Mouse (Mus musculus) limb, embryonic 14.5 days (tissue): ENCODE data around the gene Gm10053. TPM values are rescaled to one million over a fixed set of nuclear protein-coding genes. Genes with fewer than 3 reads are reported as not detected.

ENCODE experiments used
- ATAC-seq: fragments of 200-750 bp; cut with Nextera tagmentation; 2 replicates; pipeline ENCODE4 v1.8.0; 2017; ENCODE audit warnings: low read depth, moderate number of reproducible peaks, moderate TSS enrichment; ENCODE audit not compliant: low FRiP score
- DNase-seq: peaks from one replicate; pipeline ENCODE4 v3.0.0-alpha.2; 2015; ENCODE audit warnings: low spot score
- H3K27ac ChIP-seq: fragments of 300-500 bp; sonication (generic); replicated peaks from 2 replicates; pipeline ENCODE4 v1.5.1; 2014; ENCODE audit warnings: low read depth, mild to moderate bottlenecking, low read length, moderate library complexity, mixed read lengths
- H3K27me3 ChIP-seq: fragments of 300-500 bp; sonication (generic); 2 replicates; pipeline ENCODE4 v1.6.1; 2014; ENCODE audit warnings: low read length, mixed read lengths; ENCODE audit not compliant: control insufficient read depth, insufficient read depth
- H3K36me3 ChIP-seq: fragments of 300-500 bp; sonication (generic); 2 replicates; pipeline ENCODE4 v1.6.1; 2014; ENCODE audit warnings: mild to moderate bottlenecking, low read length, moderate library complexity, mixed read lengths; ENCODE audit not compliant: control insufficient read depth, insufficient read depth
- H3K4me1 ChIP-seq: fragments of 300-500 bp; sonication (generic); 2 replicates; pipeline ENCODE4 v1.6.1; 2014; ENCODE audit warnings: antibody characterized with exemption, low read length, mixed read lengths; ENCODE audit not compliant: control insufficient read depth, insufficient read depth
- H3K4me2 ChIP-seq: fragments of 300-500 bp; sonication (generic); replicated peaks from 2 replicates; pipeline ENCODE4 v1.6.1; 2014; ENCODE audit warnings: low read depth, mild to moderate bottlenecking, low read length, moderate library complexity; ENCODE audit not compliant: severe bottlenecking
- H3K4me3 ChIP-seq: fragments of 300-500 bp; sonication (generic); replicated peaks from 2 replicates; pipeline ENCODE4 v1.5.1; 2014; ENCODE audit warnings: low read length
- H3K9ac ChIP-seq: fragments of 300-500 bp; sonication (generic); 2 replicates; pipeline ENCODE4 v1.6.1; 2014; ENCODE audit warnings: mild to moderate bottlenecking, low read depth, low read length, moderate library complexity; ENCODE audit not compliant: severe bottlenecking
- H3K9me3 ChIP-seq: fragments of 300-500 bp; sonication (generic); 2 replicates; pipeline ENCODE4 v1.6.1; 2016; ENCODE audit warnings: low read length; ENCODE audit not compliant: control insufficient read depth
- POLR2A ChIP-seq: fragments of 200-500 bp; IDR thresholded peaks from 2 replicates; pipeline ENCODE4 v1.8.0; 2012; ENCODE audit warnings: inconsistent platforms, mild to moderate bottlenecking, moderate library complexity, borderline replicate concordance; ENCODE audit not compliant: insufficient read depth, insufficient read length; ENCODE audit errors: extremely low read depth
- WGBS: fragments of 180-500 bp; shearing (Covaris S2); extraction: QIAGEN DNeasy Blood & Tissue Kit; methylation state at CpG from one replicate; pipeline ENCODE4 v1.1.7; 2014; 5-methylcytosine and 5-hydroxymethylcytosine counted together
- polyA plus RNA-seq, 2 experiments: library from polyadenylated mRNA; depleted of rRNA in 1 of 2; stranded (reverse) in 1 of 2; unstranded in 1 of 2; fragments of >200 nt; fragmentation: Nextera tagmentation in 1 of 2; extraction: Ambion mirVana in 1 of 2; gene quantifications; 2 replicates each; pipeline versions ENCODE4 v1.2.1 to v1.2.3; 2012 to 2014

Gene Gm10053
- polyA plus RNA-seq, 2 experiments: 50.4 to 204 TPM

DNA sequence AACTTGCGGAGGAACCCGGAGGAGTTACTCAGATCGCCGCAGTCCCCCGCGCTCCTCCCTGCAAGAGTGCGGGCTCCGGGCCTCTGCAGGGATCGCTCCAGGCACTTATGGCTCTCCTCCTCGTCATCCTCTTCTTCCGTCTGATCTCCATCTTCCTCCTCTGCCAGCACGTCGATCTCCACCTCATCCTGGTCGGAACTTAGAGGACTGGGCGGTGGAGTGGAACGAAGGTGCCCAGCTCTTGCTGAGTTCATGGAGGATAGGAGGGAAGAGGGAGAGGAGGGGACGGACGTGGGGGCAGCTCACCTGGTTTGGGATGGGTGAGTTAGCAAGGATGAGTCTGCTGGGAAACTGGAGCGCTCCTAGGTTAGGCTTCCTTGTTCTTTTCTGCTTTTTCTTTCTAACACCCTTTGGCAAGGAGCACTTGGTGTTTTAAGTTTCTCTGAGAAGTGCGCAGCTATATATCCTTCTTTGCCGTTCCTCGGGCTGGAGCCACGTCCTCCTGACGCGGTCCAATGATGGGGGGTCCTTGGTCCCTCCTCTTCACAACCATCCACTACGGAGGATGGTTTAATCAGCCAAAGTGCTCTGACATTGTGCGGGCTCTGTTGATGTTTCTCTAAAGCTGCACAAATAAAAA lies 25.2 kb downstream of the Gm10053 start, which contains the start of gene Foxd4:
Gene Foxd4 (minus strand): TSS at position 617 of the 640 bp plus-strand sequence.
- H3K9me3 ChIP-seq: no peaks in the 10 kb centered on the region
- under 1% methylated on average over 18 of the region's 27 CpGs for WGBS
- peaks cover 82% of the 10 kb centered on the region for H3K27me3 ChIP-seq
- no peaks in the 10 kb centered on the region for H3K36me3 ChIP-seq
- H3K4me2 ChIP-seq: peak within 1 kb of the TSS; percentile 64
- no peak for DNase-seq
- H3K4me3 ChIP-seq: peak within 1 kb of the TSS; percentile 37
- TF ChIP-seq POLR2A: no peak
- peak within 1 kb of the TSS; percentile 34; the same call in 1 of the 2 replicates for H3K9ac ChIP-seq
- no peak within 1 kb of the TSS for H3K27ac ChIP-seq
- peaks cover 12% of the 10 kb centered on the region for H3K4me1 ChIP-seq
- no peak for ATAC-seq

DNA sequence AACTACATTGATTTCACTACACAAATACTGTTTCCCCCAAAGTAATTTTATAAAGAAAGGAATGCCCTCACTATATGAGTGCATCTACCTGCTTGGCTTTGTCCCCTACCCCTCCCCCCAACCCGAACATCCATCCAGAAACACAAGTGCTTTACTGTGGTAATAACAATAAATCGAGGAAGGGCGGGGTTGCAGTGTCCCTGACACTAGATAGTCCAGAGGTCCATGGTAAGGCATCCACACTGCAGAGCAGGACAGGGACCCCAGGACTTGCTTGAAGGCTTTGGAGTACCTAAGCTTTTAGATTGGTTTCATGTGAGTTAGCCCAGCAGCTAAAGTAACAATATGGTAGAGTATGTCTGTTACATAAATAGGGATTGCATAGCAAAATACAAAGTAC lies 26.2 kb downstream of the Gm10053 start:
- Histone ChIP-seq H3K9ac (no peak overlapping the region), H3K4me2 (no peak overlapping the region), H3K4me1 (peaks cover 12% of the 10 kb centered on the region), H3K27me3 (peaks cover 74% of the 10 kb centered on the region), H3K4me3 (no peak overlapping the region), H3K9me3 (no peaks in the 10 kb centered on the region), H3K27ac (no peak overlapping the region), H3K36me3 (no peaks in the 10 kb centered on the region)
- TF ChIP-seq POLR2A: no peak
- ATAC-seq (no peak), DNase-seq (no peak)
- WGBS: 5% methylated on average over 3 of the region's 3 CpGs

DNA sequence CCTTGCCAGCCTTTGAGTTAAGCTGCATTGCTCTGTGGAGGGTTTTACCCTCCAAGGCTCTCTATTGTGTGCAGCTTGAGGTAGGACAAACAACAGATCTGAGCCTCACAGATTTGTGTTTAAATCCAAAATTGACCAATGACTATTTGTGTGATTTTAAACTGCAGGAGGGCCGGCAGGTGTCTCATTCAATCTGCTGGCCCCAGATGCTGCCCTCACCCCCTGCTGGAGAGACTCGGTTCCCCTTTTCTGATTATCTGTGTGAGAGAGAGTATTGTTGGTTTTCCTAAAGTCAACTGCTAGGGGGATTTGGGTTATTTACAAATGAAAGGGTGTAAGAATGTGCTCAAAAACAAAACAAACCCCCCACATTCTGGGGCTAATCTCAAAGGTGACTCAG lies 26.8 kb downstream of the Gm10053 start:
- H3K4me1 ChIP-seq: peaks cover 10% of the 10 kb centered on the region
- H3K4me2 ChIP-seq: no peak overlapping the region
- no peak for ATAC-seq
- 5% methylated on average over 2 of the region's 2 CpGs for WGBS
- no peak overlapping the region for H3K9ac ChIP-seq
- no peak for TF ChIP-seq POLR2A
- no peaks in the 10 kb centered on the region for H3K9me3 ChIP-seq
- no peak for DNase-seq
- H3K27ac ChIP-seq: no peak overlapping the region
- no peaks in the 10 kb centered on the region for H3K36me3 ChIP-seq
- H3K4me3 ChIP-seq: no peak overlapping the region
- H3K27me3 ChIP-seq: peaks cover 69% of the 10 kb centered on the region

DNA sequence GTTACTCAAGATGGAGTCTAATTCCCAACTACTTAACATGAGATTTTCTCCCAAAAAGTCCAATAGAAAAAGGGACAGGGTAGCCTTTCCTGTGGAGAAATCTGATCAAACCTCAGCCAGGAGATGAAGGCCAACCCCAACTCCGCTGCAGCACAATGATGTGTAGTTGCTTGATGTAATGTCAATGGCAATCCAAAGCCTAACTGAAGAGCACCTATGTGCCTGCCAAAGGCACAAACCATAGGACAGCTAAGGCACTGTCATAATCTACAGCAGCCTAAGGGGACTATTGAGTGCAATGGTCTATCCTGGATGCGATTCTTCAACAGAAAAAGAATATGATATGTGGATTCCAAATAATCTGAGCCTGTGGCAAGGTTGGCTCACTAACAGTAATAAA lies 27.3 kb downstream of the Gm10053 start:
- Histone ChIP-seq H3K4me3 (no peak overlapping the region), H3K36me3 (no peaks in the 10 kb centered on the region), H3K27me3 (peaks cover 63% of the 10 kb centered on the region), H3K9ac (no peak overlapping the region), H3K27ac (no peak overlapping the region), H3K9me3 (no peaks in the 10 kb centered on the region), H3K4me2 (no peak overlapping the region), H3K4me1 (peaks cover 8% of the 10 kb centered on the region)
- WGBS: 57% methylated on average over 2 of the region's 2 CpGs
- TF ChIP-seq POLR2A: no peak
- DNase-seq (no peak), ATAC-seq (no peak)

DNA sequence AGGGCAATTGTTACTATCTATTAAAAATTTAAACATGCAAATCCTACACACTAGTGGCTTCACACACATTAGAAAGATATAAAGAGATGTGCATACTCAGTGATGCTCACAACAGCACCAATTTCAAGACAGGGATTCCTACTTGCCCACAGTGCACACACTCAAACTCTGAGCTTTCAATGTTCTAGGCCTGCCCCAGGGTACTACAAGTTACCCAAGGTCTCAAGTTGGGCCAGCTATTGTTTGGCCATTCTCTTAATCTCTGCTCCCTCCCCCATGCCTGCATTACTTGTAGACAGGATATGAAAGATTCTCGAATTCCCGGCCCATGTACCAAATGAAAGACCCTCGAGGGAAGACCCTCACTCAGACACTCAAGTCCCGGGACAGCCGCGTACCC lies 32.2 kb downstream of the Gm10053 start:
- TF ChIP-seq POLR2A: no peak
- no peak overlapping the region for H3K4me3 ChIP-seq
- no peak for DNase-seq
- H3K4me2 ChIP-seq: no peak overlapping the region
- no peaks in the 10 kb centered on the region for H3K4me1 ChIP-seq
- H3K27me3 ChIP-seq: peaks cover 19% of the 10 kb centered on the region
- no peak overlapping the region for H3K9ac ChIP-seq
- WGBS: 82% methylated on average over 3 of the region's 6 CpGs
- no peaks in the 10 kb centered on the region for H3K36me3 ChIP-seq
- H3K27ac ChIP-seq: no peak overlapping the region
- no peaks in the 10 kb centered on the region for H3K9me3 ChIP-seq
- no peak for ATAC-seq
